Mouse (Mus musculus): ENCODE data around the gene Itga6.

- no peak for TF ChIP-seq POLR2A (IDR thresholded peaks at IDR 0.05; ENCODE audit: control insufficient read depth in 1 of 2, insufficient read depth in 1 of 2, low read depth in 1 of 2, low read length in 2 of 2, poor library complexity in 1 of 2)
- TF ChIP-seq CTCF (IDR thresholded peaks at IDR 0.05 in 2 of 3, conservative IDR thresholded peaks at IDR 0.05 in 1 of 3; ENCODE audit: control insufficient read depth in 1 of 3, insufficient read depth in 1 of 3, low read depth in 2 of 3, low read length in 3 of 3, poor library complexity in 1 of 3, severe bottlenecking in 1 of 3), result no peak
Observed at GRCm38 (mm10) chr2:71813022-71813358, 67.6 kb downstream of the Itga6 start.
